Mouse (Mus musculus) embryonic facial prominence, embryonic 13.5 days (tissue): ENCODE results near the gene Rap1gap. TPM values are rescaled to one million over a fixed set of nuclear protein-coding genes. Genes with fewer than 3 reads are reported as not detected.

Source experiments
- ATAC-seq: fragments of 200-750 bp; cut with Nextera tagmentation; 2 replicates; pipeline ENCODE4 v1.8.0; 2017; ENCODE audit warnings: low read depth; ENCODE audit not compliant: insufficient number of reproducible peaks, insufficient read depth, low FRiP score, low TSS enrichment
- H3K27ac ChIP-seq: fragments of 300-500 bp; sonication (generic); 2 replicates; pipeline ENCODE4 v1.5.1; 2015; ENCODE audit warnings: moderate library complexity, mild to moderate bottlenecking, inconsistent platforms
- H3K27me3 ChIP-seq: fragments of 300-500 bp; sonication (generic); 2 replicates; pipeline ENCODE4 v1.6.1; 2015; ENCODE audit warnings: mild to moderate bottlenecking, inconsistent platforms
- H3K36me3 ChIP-seq: fragments of 300-500 bp; sonication (generic); 2 replicates; pipeline ENCODE4 v1.6.1; 2015; ENCODE audit warnings: mild to moderate bottlenecking, inconsistent platforms
- H3K4me1 ChIP-seq: fragments of 300-500 bp; sonication (generic); 2 replicates; pipeline ENCODE4 v1.6.1; 2015; ENCODE audit warnings: inconsistent platforms
- H3K4me2 ChIP-seq: fragments of 300-500 bp; sonication (generic); 2 replicates; pipeline ENCODE4 v1.6.1; 2015; ENCODE audit warnings: moderate library complexity, mild to moderate bottlenecking, inconsistent platforms
- H3K4me3 ChIP-seq: fragments of 300-500 bp; sonication (generic); 2 replicates; pipeline ENCODE4 v1.5.1; 2015; ENCODE audit warnings: mild to moderate bottlenecking, inconsistent platforms
- H3K9ac ChIP-seq: fragments of 300-500 bp; sonication (generic); 2 replicates; pipeline ENCODE4 v1.6.1; 2015; ENCODE audit warnings: mild to moderate bottlenecking, inconsistent platforms
- H3K9me3 ChIP-seq: fragments of 300-500 bp; sonication (generic); 2 replicates; pipeline ENCODE4 v1.6.1; 2016; ENCODE audit warnings: inconsistent platforms
- WGBS: fragments of 180-500 bp; shearing (Covaris S2); methylation state at CpG from one replicate; pipeline ENCODE4 v1.1.7; 2015; ENCODE audit warnings: mixed read lengths; 5-methylcytosine and 5-hydroxymethylcytosine counted together
- polyA plus RNA-seq: library from polyadenylated mRNA; unstranded; fragments of >200 nt; fragmentation: Nextera tagmentation; extraction: Ambion mirVana; gene quantifications from 2 replicates; pipeline ENCODE4 v1.2.1, GENCODE M21; 2015

The Rap1gap gene
- polyA plus RNA-seq, 1 experiment from 2014 or later = 15.7 TPM

DNA sequence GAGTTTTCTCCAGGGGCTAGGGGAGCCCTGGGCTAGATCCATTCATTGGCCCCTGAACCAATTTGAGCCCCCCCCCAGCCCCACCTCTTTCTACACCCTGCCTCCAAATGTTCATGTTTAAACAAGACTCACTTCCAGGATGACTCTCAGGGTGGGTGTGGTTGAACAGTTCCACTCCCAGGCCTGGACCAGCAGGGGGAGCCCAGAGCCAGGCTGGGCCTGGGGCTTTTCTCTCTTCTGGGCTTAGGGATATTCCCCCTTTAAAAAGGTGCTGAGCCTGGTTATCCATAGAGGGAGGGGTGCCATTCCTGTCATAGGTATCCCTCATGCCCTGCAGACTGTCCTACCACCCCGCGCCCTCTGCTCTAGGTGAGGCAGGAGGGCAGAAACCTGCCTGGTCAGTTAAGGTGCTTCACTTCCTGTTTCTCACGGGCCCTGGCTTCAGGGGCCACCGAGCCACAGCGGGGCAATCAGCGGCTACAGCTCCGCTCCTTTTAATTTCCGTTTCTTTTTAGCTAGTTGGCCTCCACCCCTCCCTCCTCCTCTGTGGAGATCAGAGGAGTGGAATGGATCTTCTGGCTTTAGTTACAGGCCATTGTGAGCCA, 49.6 kb downstream of the Rap1gap start:
- no peak overlapping the region for H3K9ac ChIP-seq
- no peak overlapping the region for H3K27ac ChIP-seq
- peaks cover 7% of the 10 kb centered on the region for H3K4me1 ChIP-seq
- no peak overlapping the region for H3K4me3 ChIP-seq
- H3K27me3 ChIP-seq = no peaks in the 10 kb centered on the region; the same call in 1 of the 2 replicates
- no peak overlapping the region for H3K4me2 ChIP-seq
- WGBS = 32% methylated on average over 8 of the region's 8 CpGs
- H3K36me3 ChIP-seq = no peaks in the 10 kb centered on the region
- no peaks in the 10 kb centered on the region for H3K9me3 ChIP-seq
- no peak for ATAC-seq

DNA sequence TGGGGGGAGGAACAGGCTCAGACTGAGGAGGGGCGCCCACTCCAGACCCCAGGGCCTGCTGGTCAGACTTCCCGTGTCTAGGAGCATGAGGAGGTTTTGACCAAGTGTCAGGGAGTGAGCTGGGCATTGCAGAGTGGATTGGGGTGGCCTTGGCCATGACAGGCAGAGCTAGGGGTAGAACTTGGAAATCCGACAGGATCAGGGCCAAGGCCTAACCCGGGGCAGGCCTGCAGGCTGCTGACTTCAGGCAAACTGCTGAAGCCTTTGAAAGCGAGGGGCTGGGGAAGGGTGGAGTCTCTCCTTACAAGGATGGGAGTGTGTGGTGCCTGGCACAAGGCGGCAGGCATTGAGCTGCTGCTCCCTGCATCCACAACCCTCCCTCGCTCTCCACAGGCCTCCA, 52.5 kb downstream of the Rap1gap start:
- no peak overlapping the region for H3K9ac ChIP-seq
- no peaks in the 10 kb centered on the region for H3K9me3 ChIP-seq
- 60% methylated on average over 7 of the region's 7 CpGs for WGBS
- ATAC-seq = no peak
- peaks cover 15% of the 10 kb centered on the region for H3K4me1 ChIP-seq
- H3K27ac ChIP-seq = no peak overlapping the region
- H3K4me3 ChIP-seq = no peak overlapping the region
- H3K4me2 ChIP-seq = no peak overlapping the region
- no peaks in the 10 kb centered on the region for H3K27me3 ChIP-seq
- H3K36me3 ChIP-seq = no peaks in the 10 kb centered on the region

DNA sequence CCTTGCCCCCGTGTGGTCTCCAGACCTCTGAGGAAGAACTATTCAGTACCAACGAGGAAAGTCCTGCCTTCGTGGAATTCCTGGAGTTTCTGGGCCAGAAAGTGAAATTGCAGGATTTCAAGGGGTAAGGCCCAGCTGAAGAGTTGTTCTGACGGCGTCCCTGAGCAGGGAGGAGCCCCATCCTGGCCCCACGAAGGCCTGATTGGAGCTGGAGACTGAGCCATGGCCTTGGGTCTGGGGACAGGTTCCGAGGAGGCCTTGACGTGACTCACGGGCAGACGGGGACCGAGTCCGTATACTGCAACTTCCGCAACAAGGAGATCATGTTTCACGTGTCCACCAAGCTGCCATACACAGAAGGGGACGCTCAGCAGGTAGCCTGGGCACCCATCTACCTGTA, 53.1 kb downstream of the Rap1gap start:
- ATAC-seq = no peak
- Histone ChIP-seq H3K27ac (no peak overlapping the region), H3K4me1 (peaks cover 21% of the 10 kb centered on the region), H3K4me2 (no peak overlapping the region), H3K9ac (no peak overlapping the region), H3K9me3 (no peaks in the 10 kb centered on the region), H3K27me3 (no peaks in the 10 kb centered on the region), H3K4me3 (no peak overlapping the region), H3K36me3 (no peaks in the 10 kb centered on the region)
- 57% methylated on average over 15 of the region's 15 CpGs for WGBS

DNA sequence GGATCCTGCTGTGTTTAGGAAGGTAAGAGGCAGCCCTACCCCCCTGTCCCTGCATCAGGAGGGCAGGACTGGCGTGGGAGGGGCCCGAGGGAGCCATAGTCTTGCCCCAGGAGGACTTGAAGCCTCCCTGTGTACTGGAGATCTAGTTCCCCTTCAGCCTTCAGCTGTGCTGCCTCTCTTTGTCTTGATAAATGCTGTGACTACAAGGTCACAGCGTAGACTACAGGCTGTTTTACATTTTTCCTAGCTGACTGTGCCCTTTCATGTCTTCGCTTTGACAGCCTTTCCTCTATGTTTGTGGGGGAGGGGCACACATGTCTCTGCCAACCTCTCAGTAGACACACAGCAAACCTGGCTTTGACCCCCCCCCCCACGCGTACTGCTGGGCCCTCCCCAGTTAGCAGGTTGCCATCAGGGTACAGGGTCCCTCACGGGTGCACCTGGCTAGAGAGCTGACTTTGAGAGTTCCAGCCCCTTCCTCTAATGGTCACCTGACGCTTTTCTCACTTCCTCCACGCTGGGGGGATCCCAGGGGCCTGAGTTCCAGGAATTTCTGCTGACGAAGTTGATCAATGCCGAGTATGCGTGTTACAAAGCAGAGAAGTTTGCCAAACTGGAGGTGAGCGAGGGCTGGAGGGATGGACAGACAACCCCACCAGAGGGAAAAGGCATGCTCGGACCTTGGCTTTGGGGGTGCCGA, 55.0 kb downstream of the Rap1gap start:
- H3K27ac ChIP-seq = peak overlapping the region; percentile 23; the same call in 1 of the 2 replicates
- H3K36me3 ChIP-seq = no peaks in the 10 kb centered on the region
- 26% methylated on average over 15 of the region's 15 CpGs for WGBS
- peaks cover 37% of the 10 kb centered on the region for H3K4me1 ChIP-seq
- H3K4me2 ChIP-seq = peak overlapping the region; percentile 39
- H3K9ac ChIP-seq = 0 out of 2 replicates have a peak overlapping the region, but pooled peaks have one; percentile 44
- H3K4me3 ChIP-seq = no peak overlapping the region
- H3K27me3 ChIP-seq = peaks cover 17% of the 10 kb centered on the region
- ATAC-seq = no peak
- H3K9me3 ChIP-seq = no peaks in the 10 kb centered on the region

DNA sequence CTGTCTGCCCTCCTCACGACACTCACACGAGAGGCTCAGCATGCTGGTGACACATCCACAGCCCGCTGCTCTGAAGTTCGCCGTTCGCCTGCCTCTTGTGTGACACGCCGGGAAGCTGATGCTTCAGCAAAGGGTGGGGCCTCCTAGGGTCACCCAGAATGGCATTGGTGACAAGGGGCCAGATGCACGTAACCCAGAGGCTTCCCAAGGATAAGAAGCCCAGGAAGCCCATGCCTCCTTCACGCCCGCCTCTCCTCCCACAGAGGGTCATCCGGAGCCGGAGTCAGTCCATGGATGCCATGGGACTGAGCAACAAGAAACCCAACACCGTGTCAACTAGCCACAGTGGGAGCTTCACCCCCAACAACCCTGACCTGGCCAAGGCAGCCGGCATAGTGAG, 57.0 kb downstream of the Rap1gap start:
- no peak for ATAC-seq
- Histone ChIP-seq H3K4me2 (no peak overlapping the region), H3K36me3 (no peaks in the 10 kb centered on the region), H3K27ac (no peak overlapping the region), H3K9ac (0 out of 2 replicates have a peak overlapping the region, but pooled peaks have one; percentile 11), H3K4me1 (peaks cover 37% of the 10 kb centered on the region), H3K27me3 (peaks cover 24% of the 10 kb centered on the region), H3K4me3 (no peak overlapping the region), H3K9me3 (no peaks in the 10 kb centered on the region)
- WGBS = 91% methylated on average over 15 of the region's 15 CpGs

DNA sequence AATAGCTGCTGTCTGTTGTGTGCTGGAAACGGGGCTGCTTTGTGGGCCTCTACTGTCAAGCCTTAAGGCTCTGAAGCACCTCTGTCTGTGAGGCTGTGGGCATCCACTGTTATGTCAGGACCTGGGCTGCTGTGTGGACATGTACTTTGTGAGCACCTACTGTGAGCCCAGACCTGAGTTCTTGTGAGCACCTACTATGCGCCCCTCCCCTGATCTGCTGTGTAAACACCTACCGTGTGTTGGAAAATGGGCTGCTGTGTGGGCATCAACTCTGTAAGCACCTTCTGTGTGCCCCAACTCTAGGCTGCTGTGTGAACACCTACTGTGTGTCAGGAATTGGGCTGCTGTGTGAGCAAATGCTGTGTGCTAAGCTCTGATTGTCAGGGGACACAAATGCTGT, 57.7 kb downstream of the Rap1gap start:
- no peak for ATAC-seq
- Histone ChIP-seq H3K27ac (no peak overlapping the region), H3K4me1 (peaks cover 37% of the 10 kb centered on the region), H3K36me3 (no peaks in the 10 kb centered on the region), H3K4me2 (no peak overlapping the region), H3K9ac (no peak overlapping the region), H3K4me3 (no peak overlapping the region), H3K9me3 (no peaks in the 10 kb centered on the region), H3K27me3 (peaks cover 24% of the 10 kb centered on the region)
- 89% methylated on average over 3 of the region's 3 CpGs for WGBS

DNA sequence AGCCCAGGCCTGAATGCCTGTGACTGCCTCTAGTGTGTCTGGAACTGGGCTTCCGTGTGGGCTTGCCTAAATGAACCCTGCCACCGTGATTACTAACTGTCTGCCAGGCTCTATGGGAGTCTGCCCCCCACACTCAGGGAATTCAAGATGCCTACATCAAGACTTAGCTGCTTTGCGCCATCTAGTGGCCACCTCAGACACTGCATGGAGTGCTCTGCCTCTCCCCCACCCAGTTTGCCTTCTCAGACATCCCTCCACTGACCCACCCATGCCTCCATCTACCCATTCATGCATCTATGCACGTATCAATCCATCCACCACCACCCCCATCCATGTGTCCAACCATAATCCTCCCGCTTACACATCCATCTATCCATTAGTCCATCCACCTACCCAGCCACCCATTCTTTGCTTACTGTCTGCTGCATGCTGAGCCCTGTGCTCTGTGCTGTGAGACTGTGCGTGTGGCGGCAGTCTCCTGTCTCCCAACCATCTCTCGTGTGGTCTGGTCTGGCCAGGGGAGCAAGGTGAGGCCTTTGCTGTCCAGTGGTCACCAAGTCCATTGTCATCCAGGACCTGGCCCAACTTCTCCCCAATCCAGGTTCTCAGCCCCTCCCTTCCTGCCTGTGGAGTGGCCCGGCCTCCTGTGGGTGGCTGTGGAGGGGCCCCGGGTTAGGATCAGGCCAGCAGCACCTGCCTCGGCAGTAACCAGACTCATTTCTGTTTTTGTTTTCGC, 58.3 kb downstream of the Rap1gap start:
- Histone ChIP-seq H3K4me1 (peaks cover 42% of the 10 kb centered on the region), H3K4me2 (peak overlapping the region; percentile 50), H3K9ac (no peak overlapping the region), H3K27ac (no peak overlapping the region), H3K4me3 (peak overlapping the region; percentile 17; the same call in 1 of the 2 replicates), H3K36me3 (no peaks in the 10 kb centered on the region), H3K9me3 (no peaks in the 10 kb centered on the region), H3K27me3 (peaks cover 28% of the 10 kb centered on the region)
- no peak for ATAC-seq
- 22% methylated on average over 12 of the region's 12 CpGs for WGBS

DNA sequence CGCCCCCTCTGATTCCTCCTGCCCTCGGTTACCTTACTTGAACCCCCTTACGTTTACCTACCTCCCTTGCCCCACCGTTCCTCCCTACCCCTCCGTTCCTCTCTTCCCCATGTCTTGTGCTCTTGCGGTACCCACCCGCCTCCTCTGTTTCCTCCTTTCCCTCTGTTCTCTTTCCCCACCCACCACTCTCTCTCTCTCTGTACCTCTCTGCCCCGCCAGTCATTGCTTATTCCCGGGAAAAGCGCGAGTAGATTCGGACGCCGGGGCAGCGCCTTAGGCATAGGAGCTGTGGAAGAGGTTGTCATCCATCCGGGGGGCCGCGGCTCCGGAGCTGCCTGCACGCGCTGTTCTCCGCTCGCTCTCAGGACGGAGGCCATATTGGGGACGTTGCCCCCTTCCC, 59.0 kb downstream of the Rap1gap start:
- peak overlapping the region; percentile 9; the same call in 1 of the 2 replicates for H3K27ac ChIP-seq
- peak overlapping the region; percentile 58 for H3K9ac ChIP-seq
- no peaks in the 10 kb centered on the region for H3K9me3 ChIP-seq
- no peaks in the 10 kb centered on the region for H3K36me3 ChIP-seq
- peak overlapping the region; percentile 17; the same call in 1 of the 2 replicates for H3K4me3 ChIP-seq
- 32% methylated on average over 25 of the region's 25 CpGs for WGBS
- H3K4me2 ChIP-seq = peak overlapping the region; percentile 50
- H3K27me3 ChIP-seq = peaks cover 35% of the 10 kb centered on the region
- ATAC-seq = no peak
- H3K4me1 ChIP-seq = peaks cover 48% of the 10 kb centered on the region

DNA sequence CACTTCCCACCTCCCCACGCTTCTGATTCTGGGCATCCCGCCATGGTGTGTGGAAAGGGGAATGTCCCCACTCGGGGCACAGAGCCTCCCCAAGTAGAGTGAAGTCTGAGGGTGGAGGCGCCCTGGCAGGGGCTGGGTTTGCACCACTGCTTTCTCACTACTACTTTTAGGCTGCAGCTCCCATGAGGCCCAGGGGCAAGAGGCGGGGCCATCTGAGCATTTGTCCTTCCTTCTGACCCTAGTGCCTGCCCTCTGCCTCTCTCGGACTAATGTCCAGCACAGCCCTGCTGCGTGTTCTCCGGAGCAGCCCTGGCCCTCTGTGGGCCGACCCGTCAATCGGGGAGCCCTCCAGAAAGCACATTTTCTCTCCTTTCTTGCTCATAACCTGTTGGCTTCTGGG, 59.7 kb downstream of the Rap1gap start:
- ATAC-seq = no peak
- H3K36me3 ChIP-seq = no peaks in the 10 kb centered on the region
- no peak overlapping the region for H3K4me3 ChIP-seq
- 0 out of 2 replicates have a peak overlapping the region, but pooled peaks have one; percentile 8 for H3K9ac ChIP-seq
- H3K9me3 ChIP-seq = no peaks in the 10 kb centered on the region
- no peak overlapping the region for H3K27ac ChIP-seq
- peak overlapping the region; percentile 50 for H3K4me2 ChIP-seq
- H3K27me3 ChIP-seq = peaks cover 42% of the 10 kb centered on the region
- H3K4me1 ChIP-seq = peaks cover 48% of the 10 kb centered on the region
- WGBS = 50% methylated on average over 11 of the region's 11 CpGs

DNA sequence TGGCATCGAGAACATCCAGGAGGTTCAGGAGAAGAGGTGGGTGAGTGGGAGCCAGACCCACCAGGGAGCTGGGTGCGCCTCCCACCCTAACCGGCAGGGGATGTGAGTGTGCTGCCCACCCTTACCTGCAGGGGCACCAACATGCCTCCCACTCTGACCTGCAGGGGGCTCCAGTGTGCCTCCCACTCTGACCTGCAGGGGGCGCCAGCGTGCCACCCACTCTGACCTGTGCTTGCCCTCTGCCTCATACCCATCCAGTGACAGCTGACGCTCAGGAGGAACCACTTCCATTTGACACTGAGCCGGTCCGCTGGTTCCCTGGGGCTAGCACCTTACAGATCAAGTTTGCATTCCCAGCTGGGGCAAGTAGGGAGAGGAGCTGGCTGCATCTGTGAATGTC, 60.2 kb downstream of the Rap1gap start:
- Histone ChIP-seq H3K4me3 (no peak overlapping the region), H3K27me3 (peaks cover 47% of the 10 kb centered on the region), H3K9ac (no peak overlapping the region), H3K27ac (no peak overlapping the region), H3K4me2 (no peak overlapping the region; the same call in 1 of the 2 replicates), H3K4me1 (peaks cover 48% of the 10 kb centered on the region), H3K9me3 (no peaks in the 10 kb centered on the region), H3K36me3 (no peaks in the 10 kb centered on the region)
- WGBS = 53% methylated on average over 8 of the region's 8 CpGs
- ATAC-seq = no peak

DNA sequence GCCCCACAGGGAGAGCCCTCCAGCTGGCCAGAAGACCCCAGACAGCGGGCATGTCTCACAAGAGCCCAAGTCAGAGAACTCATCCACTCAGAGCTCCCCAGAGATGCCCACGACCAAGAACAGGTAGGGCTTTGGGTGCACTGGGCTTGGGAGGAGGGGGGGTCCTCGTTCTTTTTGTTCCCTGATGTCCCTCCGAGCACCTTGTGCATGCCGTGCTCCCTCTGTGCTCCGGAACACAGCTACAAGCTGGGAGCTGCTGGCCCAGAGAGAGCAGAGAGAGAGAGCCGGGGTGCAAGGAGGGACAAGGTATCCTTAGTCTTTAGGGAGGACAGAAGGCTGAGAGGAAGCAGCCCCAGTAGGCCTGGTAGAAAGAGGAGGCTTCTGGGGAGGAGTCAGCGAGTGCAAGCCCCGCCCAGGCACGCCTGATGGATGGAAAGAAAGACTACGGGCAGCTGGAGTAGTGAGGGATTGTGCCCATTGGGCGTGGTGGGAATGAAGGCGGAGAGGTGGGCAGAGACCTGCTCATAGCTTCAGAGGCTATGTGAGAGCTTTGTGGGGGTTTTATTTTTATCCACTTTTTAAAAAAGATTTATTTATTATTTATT, 61.1 kb downstream of the Rap1gap start:
- Histone ChIP-seq H3K27ac (no peak overlapping the region), H3K4me2 (no peak overlapping the region), H3K36me3 (no peaks in the 10 kb centered on the region), H3K4me1 (peaks cover 49% of the 10 kb centered on the region), H3K27me3 (peaks cover 50% of the 10 kb centered on the region), H3K9ac (no peak overlapping the region), H3K4me3 (no peak overlapping the region), H3K9me3 (no peaks in the 10 kb centered on the region)
- no peak for ATAC-seq
- 75% methylated on average over 13 of the region's 13 CpGs for WGBS
